Mouse (Mus musculus) MEL (cell line): ENCODE results near the gene St8sia2.

ENCODE experiments used
- MAFK ChIP-seq: IDR thresholded peaks from 2 replicates; pipeline ENCODE4 v1.6.1; 2011; ENCODE audit warnings: low read depth, mild to moderate bottlenecking, low read length, improper control_type of control experiment, borderline replicate concordance
- POLR2AphosphoS2 ChIP-seq: IDR thresholded peaks from 2 replicates; pipeline ENCODE4 v1.6.1; 2011; ENCODE audit warnings: low read length, improper control_type of control experiment
- SMC3 ChIP-seq: IDR thresholded peaks from 2 replicates; pipeline ENCODE4 v1.6.1; 2011; ENCODE audit warnings: low read depth, low read length, improper control_type of control experiment
- TBP ChIP-seq: IDR thresholded peaks from 2 replicates; pipeline ENCODE4 v1.8.0; 2011; ENCODE audit warnings: low read depth, low read length, improper control_type of control experiment
- ZC3H11A ChIP-seq: IDR thresholded peaks from 2 replicates; pipeline ENCODE4 v1.6.1; 2012; ENCODE audit warnings: low read depth, mild to moderate bottlenecking, inconsistent platforms, low read length, improper control_type of control experiment

DNA sequence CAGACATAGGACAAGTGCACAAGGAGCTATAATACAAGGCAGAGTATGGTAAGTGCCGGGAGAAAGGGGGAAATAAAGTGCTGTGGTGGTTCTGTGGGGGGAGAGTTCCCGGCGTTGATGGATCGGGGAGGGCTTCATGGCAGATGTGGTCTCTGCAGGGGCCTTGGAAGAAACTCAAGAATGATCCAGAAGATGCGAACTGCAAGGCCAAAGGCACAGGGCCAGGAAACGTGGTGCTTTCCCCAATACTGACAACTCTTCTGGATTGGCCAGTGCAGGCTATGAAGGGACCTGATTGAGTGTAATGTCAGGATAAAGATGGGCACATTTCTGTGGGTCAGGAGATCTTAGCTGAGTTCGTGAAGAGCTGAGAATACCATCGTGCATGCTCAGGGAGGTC is 74.3 kb downstream of the St8sia2 start:
- no peak for TF ChIP-seq POLR2AphosphoS2
- no peak for TF ChIP-seq TBP
- TF ChIP-seq SMC3 = no peak
- TF ChIP-seq MAFK = no peak
- TF ChIP-seq ZC3H11A = no peak
